Mouse (Mus musculus) CH12.LX (cell line): ENCODE measurements at regions not wholly inside any gene's neighbourhood (a gene's known extent, or its start where the extent isn't known, plus 50 kb on each side); places are given as distances from the start of the nearest gene placed in this dataset.
"Not testable (repeated sequence)": the region's sequence is repeated elsewhere in the genome, so short reads cannot be mapped to it uniquely, and the experiment has no call there.

Source experiments
- DNase-seq: peaks from one replicate; pipeline ENCODE4 v3.0.0-alpha.2; 2013; ENCODE audit errors: extremely low read depth
- H3K27ac ChIP-seq: 2 replicates; pipeline ENCODE4 v1.5.1; 2012; ENCODE audit warnings: low read depth, mild to moderate bottlenecking, control low read depth, moderate library complexity; ENCODE audit not compliant: insufficient read depth
- H3K27me3 ChIP-seq: replicated peaks from 2 replicates; pipeline ENCODE3; 2012; ENCODE audit warnings: inconsistent platforms
- H3K36me3 ChIP-seq, 2 experiments: replicated peaks in 1 of 2; 2 replicates each; pipeline versions ENCODE3 to v1.6.1; 2012; ENCODE audit warnings: inconsistent platforms in 1 of 2, low read length in 1 of 2, mild to moderate bottlenecking in 1 of 2, mixed read lengths in 1 of 2, moderate library complexity in 1 of 2; ENCODE audit not compliant: control insufficient read depth in 1 of 2, insufficient read depth in 1 of 2
- H3K4me1 ChIP-seq, 2 experiments: 2 replicates each; pipeline ENCODE4 v1.6.1; 2012; ENCODE audit warnings: inconsistent platforms in 1 of 2, moderate library complexity in 1 of 2; ENCODE audit not compliant: insufficient read depth in 2 of 2, control insufficient read depth in 1 of 2
- H3K4me2 ChIP-seq: 2 replicates; pipeline ENCODE4 v1.6.1; 2012; ENCODE audit warnings: low read depth, mild to moderate bottlenecking, control low read depth; ENCODE audit not compliant: poor library complexity, insufficient read depth, severe bottlenecking
- H3K4me3 ChIP-seq, 3 experiments: fragments of 150-350 bp in 1 of 3; sonication (generic) in 1 of 3; replicated peaks in 1 of 3; 2 replicates each; pipeline versions ENCODE3 to v1.5.1; 2011 to 2012; ENCODE audit warnings: low read depth in 2 of 3, low read length in 2 of 3, mild to moderate bottlenecking in 2 of 3, moderate library complexity in 2 of 3, control low read depth in 1 of 3, improper control_type of control experiment in 1 of 3, inconsistent platforms in 1 of 3, mixed read lengths in 1 of 3; ENCODE audit not compliant: poor library complexity in 1 of 3
- H3K79me2 ChIP-seq: replicated peaks from 2 replicates; pipeline ENCODE4 v1.6.1; 2012; ENCODE audit warnings: mild to moderate bottlenecking, moderate library complexity; ENCODE audit not compliant: control insufficient read depth, poor library complexity, insufficient read depth, severe bottlenecking; ENCODE audit errors: extremely low read depth
- H3K9ac ChIP-seq: 2 replicates; pipeline ENCODE4 v1.6.1; 2012; ENCODE audit warnings: low read depth, mild to moderate bottlenecking, control low read depth, moderate library complexity; ENCODE audit not compliant: insufficient read depth
- H3K9me3 ChIP-seq: replicated peaks from 2 replicates; pipeline ENCODE3; 2012; ENCODE audit warnings: low read length, inconsistent platforms, mixed read lengths
- CHD2 ChIP-seq: IDR thresholded peaks from 2 replicates; pipeline ENCODE4 v1.6.1; 2011; ENCODE audit warnings: low read length, improper control_type of control experiment
- HCFC1 ChIP-seq: IDR thresholded peaks from 2 replicates; pipeline ENCODE4 v1.6.1; 2012; ENCODE audit warnings: low read depth, mild to moderate bottlenecking, inconsistent platforms, low read length, improper control_type of control experiment
- JUN ChIP-seq: IDR thresholded peaks from 2 replicates; pipeline ENCODE4 v1.6.1; 2011; ENCODE audit warnings: low read depth, mild to moderate bottlenecking, low read length, improper control_type of control experiment, moderate library complexity; ENCODE audit not compliant: insufficient read depth
- KAT2A ChIP-seq: IDR thresholded peaks from 2 replicates; pipeline ENCODE4 v1.6.1; 2012; ENCODE audit warnings: low read length, improper control_type of control experiment, inconsistent platforms; ENCODE audit not compliant: insufficient replicate concordance
- MAFK ChIP-seq: IDR thresholded peaks from 2 replicates; pipeline ENCODE4 v1.6.1; 2011; ENCODE audit warnings: low read length, improper control_type of control experiment; ENCODE audit not compliant: insufficient replicate concordance
- MXI1 ChIP-seq: IDR thresholded peaks from 2 replicates; pipeline ENCODE4 v1.6.1; 2011; ENCODE audit warnings: mild to moderate bottlenecking, low read depth, low read length, improper control_type of control experiment
- SMC3 ChIP-seq: IDR thresholded peaks from 2 replicates; pipeline ENCODE4 v1.6.1; 2011; ENCODE audit warnings: low read depth, low read length, improper control_type of control experiment
- TBP ChIP-seq: conservative IDR thresholded peaks from 2 replicates; pipeline ENCODE4 v1.6.1; 2011; ENCODE audit warnings: low read depth, low read length, improper control_type of control experiment
- UBTF ChIP-seq: IDR thresholded peaks from 2 replicates; pipeline ENCODE4 v1.6.1; 2012; ENCODE audit warnings: low read depth, mild to moderate bottlenecking, inconsistent platforms, low read length, improper control_type of control experiment, moderate library complexity
- ZC3H11A ChIP-seq: IDR thresholded peaks from 2 replicates; pipeline ENCODE4 v1.6.1; 2012; ENCODE audit warnings: low read depth, mild to moderate bottlenecking, inconsistent platforms, low read length, improper control_type of control experiment
- dilution Hi-C: fragments of 300-500 bp; cut with MboI; formaldehyde crosslinking; loops from 2 replicates; pipeline ENCODE4 v1.14.3; 2020; ENCODE audit warnings: low sequenced_read_pairs; ENCODE audit not compliant: extremely low pct_unique_long_range_greater_than_20kb, extremely low pct_ligation_motif_present
- in situ Hi-C: fragments of 300-500 bp; cut with MboI; formaldehyde crosslinking; loops from 3 replicates; pipeline ENCODE4 v1.14.3; 2019; ENCODE audit warnings: low sequenced_read_pairs, low pct_ligation_motif_present, low pct_unique_long_range_greater_than_20kb, mixed read lengths

DNA sequence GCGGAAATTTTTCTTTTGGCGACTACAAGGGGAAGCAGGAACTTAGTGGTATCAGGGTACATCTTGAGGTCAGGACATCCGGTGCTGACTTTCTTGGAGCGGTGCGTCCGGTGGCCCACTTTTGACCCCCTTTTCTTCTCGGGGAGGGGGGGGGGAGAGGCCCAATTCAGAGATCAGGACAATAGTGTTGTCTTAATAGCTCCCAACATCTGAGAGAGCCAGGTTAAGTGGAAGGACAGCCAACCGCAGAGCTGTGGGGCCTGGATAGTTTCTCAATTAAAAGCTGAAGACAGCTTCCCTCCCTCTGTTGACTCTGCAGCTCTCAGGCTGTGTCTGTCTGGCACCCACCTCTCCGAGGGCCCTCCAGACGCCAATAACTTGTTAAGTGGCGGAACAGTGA is 125.8 kb upstream of the A430005L14Rik start:
- dilution Hi-C loops, H3K4me1 ChIP-seq, H3K4me3 ChIP-seq, H3K4me2 ChIP-seq, H3K36me3 ChIP-seq, DNase-seq, in situ Hi-C loops, H3K79me2 ChIP-seq, H3K9ac ChIP-seq, H3K27ac ChIP-seq, H3K27me3 ChIP-seq: not testable (repeated sequence)
- H3K9me3 ChIP-seq: peaks cover 92% of the 10 kb centered on the region

DNA sequence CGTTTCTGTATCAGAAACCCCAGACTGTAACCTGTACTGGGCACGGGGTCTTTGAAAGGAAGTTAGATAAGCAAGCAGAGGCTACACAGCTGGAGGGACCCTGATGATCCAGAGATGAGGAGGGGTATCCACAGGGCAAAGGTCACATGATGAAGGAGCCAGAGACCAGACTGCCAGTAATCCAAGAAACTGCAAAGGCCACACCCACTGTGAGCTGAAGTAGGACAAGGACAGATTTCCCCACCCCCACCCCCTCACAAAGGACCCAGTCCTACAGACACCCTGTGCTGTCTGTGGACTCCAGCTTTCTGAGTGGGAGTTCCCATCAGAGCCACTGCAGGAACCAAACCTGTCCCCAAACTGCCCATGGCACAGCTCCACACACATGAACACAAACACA is 124.9 kb upstream of the A430005L14Rik start:
- Histone ChIP-seq H3K9me3 (peaks cover 92% of the 10 kb centered on the region), H3K4me1 (no peaks in the 10 kb centered on the region), H3K27me3 (no peaks in the 10 kb centered on the region), H3K36me3 (no peaks in the 10 kb centered on the region)
- DNase-seq: no peak
- dilution Hi-C loops: no loop called here
- TF ChIP-seq SMC3 (no peak), CHD2 (no peak), HCFC1 (no peak)
- TF ChIP-seq, all 38 proteins: peak for 0
- Histone ChIP-seq H3K9ac (no peak overlapping the region), H3K27ac (no peak overlapping the region), H3K79me2 (no peaks in the 10 kb centered on the region), H3K4me3 (no peak overlapping the region), H3K4me2 (no peak overlapping the region)
- in situ Hi-C loops: no loop called here

DNA sequence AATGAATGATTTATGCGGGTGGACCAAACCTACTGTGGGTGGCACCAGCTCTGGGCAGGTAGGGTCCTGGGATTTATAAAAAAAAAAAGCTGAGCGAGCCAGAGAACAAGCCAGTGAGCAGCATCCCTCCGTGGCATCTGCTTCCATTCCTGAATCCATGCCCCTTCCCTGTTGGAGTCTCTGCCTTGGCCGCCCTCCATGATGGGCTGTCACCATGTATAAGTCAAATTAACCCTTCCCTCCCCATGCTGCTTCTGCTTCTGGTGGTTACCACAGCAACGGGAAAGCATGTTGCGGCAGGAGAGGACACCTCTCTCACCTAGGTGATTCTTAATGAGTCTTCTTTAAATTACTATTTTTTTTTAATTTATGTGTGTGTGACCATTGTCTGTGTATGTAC is 112.3 kb upstream of the A430005L14Rik start:
- in situ Hi-C loops: no loop called here
- no peak overlapping the region for H3K27ac ChIP-seq
- TF ChIP-seq JUN (no peak), UBTF (no peak), MAFK (no peak), MXI1 (no peak), CHD2 (no peak), KAT2A (no peak), TBP (no peak), ZC3H11A (no peak)
- TF ChIP-seq, all 38 proteins: peak for 0
- dilution Hi-C loops: no loop called here
- no peaks in the 10 kb centered on the region for H3K27me3 ChIP-seq
- no peak for DNase-seq
- H3K4me2 ChIP-seq: no peak overlapping the region
- H3K4me3 ChIP-seq: no peak overlapping the region
- H3K9ac ChIP-seq: no peak overlapping the region
- H3K9me3 ChIP-seq: peaks cover 87% of the 10 kb centered on the region
- no peaks in the 10 kb centered on the region for H3K4me1 ChIP-seq
- no peaks in the 10 kb centered on the region for H3K36me3 ChIP-seq
- H3K79me2 ChIP-seq: no peaks in the 10 kb centered on the region
